Mouse (Mus musculus) heart, adult 2 months (tissue): Measurements from ENCODE around the gene Papola.

Experiments used
- CTCF ChIP-seq: fragments of 200-600 bp; IDR thresholded peaks from 2 replicates; pipeline ENCODE4 v1.8.1; 2022; ENCODE audit warnings: antibody characterized with exemption, mild to moderate bottlenecking, moderate library complexity
- EP300 ChIP-seq: fragments of 200-500 bp; IDR thresholded peaks from 2 replicates; pipeline ENCODE4 v1.6.1; 2011; ENCODE audit warnings: low read depth, low read length, control low read depth; ENCODE audit not compliant: insufficient read depth
- POLR2A ChIP-seq: fragments of 200-500 bp; IDR thresholded peaks from 2 replicates; pipeline ENCODE4 v1.6.1; 2011; ENCODE audit warnings: mild to moderate bottlenecking, low read depth, low read length, control low read depth; ENCODE audit not compliant: insufficient read depth

- TF ChIP-seq CTCF (no peak), EP300 (no peak), POLR2A (no peak)
These were observed 9.6 kb upstream of the Papola start for GRCm38 (mm10) chr12:105774871-105775270.
